In genomic region chr11:3100066-3100645, GRCm38 (mm10) we compare ENCODE assay signal across 8 mouse cellular contexts.
DNase-seq lines count a peak whose midpoint lies in the region; ATAC-seq and TF ChIP-seq lines count a peak whose summit lies in the region.
"Not testable (repeated sequence)": the region's sequence is repeated elsewhere in the genome, so short reads cannot be mapped to it uniquely, and the experiment has no call there.

No protein-coding gene starts in this region.

- peak; percentile 55 for DNase-seq in CD4-positive, CD25-positive, alpha-beta regulatory T cell, adult 2 months (ENCODE audit: low read depth, low spot score)
- DNase-seq in c-Kit-negative CD71-positive TER-119-positive erythroid progenitor cells, embryonic 14.5 days (ENCODE audit: low read depth, low spot score): peak; percentile 64

- not testable (repeated sequence) for H3K27ac ChIP-seq in embryonic fibroblast, embryonic 13.5 days (ENCODE audit: insufficient read depth, low read length); heart, embryonic 14.5 days (replicated peaks in 1 of 2; ENCODE audit: control insufficient read depth in 1 of 2, insufficient read depth in 1 of 2, low read depth in 2 of 2, low read length in 2 of 2); intestine, postnatal 0 days (ENCODE audit: low read depth, low read length); liver, embryonic 12.5 days; stomach, embryonic 16.5 days (ENCODE audit: low read length)

- ATAC-seq in heart, embryonic 14.5 days (ENCODE audit: insufficient number of reproducible peaks, insufficient read depth, low FRiP score, low read depth): peak; percentile 64; the same call in 1 of the 2 replicates
- peak; percentile 56 for ATAC-seq in intestine, postnatal 0 days
- 0 out of 2 replicates have a peak, but pooled peaks have one; percentile 49 for ATAC-seq in liver, embryonic 12.5 days
- peak; percentile 64 for ATAC-seq in monocyte, adult 5-6 weeks (replicated peaks; ENCODE audit: insufficient number of reproducible peaks, low FRiP score, low TSS enrichment, poor library complexity, severe bottlenecking)
- peak; percentile 72 for ATAC-seq in stomach, embryonic 16.5 days (ENCODE audit: insufficient read depth, low FRiP score)

- not testable (repeated sequence) for H3K36me3 ChIP-seq in heart, embryonic 14.5 days (ENCODE audit: control insufficient read depth, insufficient read depth, low read length); intestine, postnatal 0 days (ENCODE audit: control insufficient read depth, insufficient read depth); liver, embryonic 12.5 days; stomach, embryonic 16.5 days (ENCODE audit: control insufficient read depth, insufficient read depth, low read length)

- peaks cover 42% of the 10 kb centered on the region for H3K9me3 ChIP-seq in heart, embryonic 14.5 days (ENCODE audit: control insufficient read depth, low read length)
- peaks cover 25% of the 10 kb centered on the region for H3K9me3 ChIP-seq in intestine, postnatal 0 days (ENCODE audit: control insufficient read depth)
- H3K9me3 ChIP-seq in liver, embryonic 12.5 days (replicated peaks): peaks cover 46% of the 10 kb centered on the region
- H3K9me3 ChIP-seq in stomach, embryonic 16.5 days (replicated peaks; ENCODE audit: control insufficient read depth, low read length): peaks cover 35% of the 10 kb centered on the region

- H3K27me3 ChIP-seq in heart, embryonic 14.5 days (ENCODE audit: control insufficient read depth, insufficient read depth, low read length); intestine, postnatal 0 days (replicated peaks; ENCODE audit: control insufficient read depth, insufficient read depth, low read length); liver, embryonic 12.5 days (replicated peaks); stomach, embryonic 16.5 days (ENCODE audit: control insufficient read depth, insufficient read depth, low read length): not testable (repeated sequence)

- 73% methylated on average over 12 of the region's 12 CpGs for WGBS in heart, embryonic 14.5 days
- WGBS in intestine, postnatal 0 days: 82% methylated on average over 12 of the region's 12 CpGs
- WGBS in liver, embryonic 12.5 days (ENCODE audit: insufficient replicate concordance): 64% methylated on average over 12 of the region's 12 CpGs
- WGBS in stomach, embryonic 16.5 days: 82% methylated on average over 12 of the region's 12 CpGs

- not testable (repeated sequence) for H3K4me2 ChIP-seq in heart, embryonic 14.5 days (ENCODE audit: low read length); intestine, postnatal 0 days (replicated peaks; ENCODE audit: low read depth); liver, embryonic 12.5 days; stomach, embryonic 16.5 days (ENCODE audit: low read depth, low read length)

- not testable (repeated sequence) for TF ChIP-seq POLR2A in embryonic fibroblast, embryonic 13.5 days (IDR thresholded peaks at IDR 0.05; ENCODE audit: low read depth, low read length)

- H3K4me3 ChIP-seq in embryonic fibroblast, embryonic 13.5 days (ENCODE audit: insufficient read depth, low read length); heart, embryonic 14.5 days (ENCODE audit: control insufficient read depth in 1 of 2, insufficient read depth in 1 of 2, low read depth in 1 of 2, low read length in 2 of 2); intestine, postnatal 0 days (ENCODE audit: low read depth, low read length); liver, embryonic 12.5 days; stomach, embryonic 16.5 days (replicated peaks; ENCODE audit: low read length): not testable (repeated sequence)

- not testable (repeated sequence) for H3K9ac ChIP-seq in heart, embryonic 14.5 days (ENCODE audit: low read length); intestine, postnatal 0 days (ENCODE audit: low read depth, low read length); liver, embryonic 12.5 days; stomach, embryonic 16.5 days (ENCODE audit: low read length)

- TF ChIP-seq CTCF in embryonic fibroblast, embryonic 13.5 days (IDR thresholded peaks at IDR 0.05; ENCODE audit: borderline replicate concordance, insufficient read depth, low read length): peak; percentile 29; the same call in 1 of the 2 replicates
- TF ChIP-seq CTCF in intestine, postnatal 0 days (IDR thresholded peaks at IDR 0.05; ENCODE audit: low read depth): not testable (repeated sequence)

- H3K4me1 ChIP-seq in embryonic fibroblast, embryonic 13.5 days (ENCODE audit: control insufficient read depth, insufficient read depth, low read length); heart, embryonic 14.5 days (ENCODE audit: control insufficient read depth in 2 of 2, insufficient read depth in 2 of 2, low read length in 2 of 2); intestine, postnatal 0 days (replicated peaks; ENCODE audit: control insufficient read depth, insufficient read depth, low read length); liver, embryonic 12.5 days; stomach, embryonic 16.5 days (ENCODE audit: control insufficient read depth, insufficient read depth, low read length): not testable (repeated sequence)
